Mouse (Mus musculus): ENCODE results near the gene Hyal6.

Hyal6 gene

GRCm38 (mm10) chr6:24732945-24733344 lies at the start of gene Hyal6:
Hyal6 (plus strand) TSS chr6:24733245.
- DNase-seq = no peak

- DNase-seq = no peak
Observed at GRCm38 (mm10) chr6:24687871-24688270, 45.2 kb upstream of the Hyal6 start.

- DNase-seq = no peak
Observed at GRCm38 (mm10) chr6:24694455-24695410, 38.3 kb upstream of the Hyal6 start.

GRCm38 (mm10) chr6:24696117-24696516 lies 36.9 kb upstream of the Hyal6 start:
- no peak for DNase-seq

- no peak for DNase-seq
Observed at GRCm38 (mm10) chr6:24697216-24697615, 35.8 kb upstream of the Hyal6 start.

- DNase-seq = no peak
Observed at GRCm38 (mm10) chr6:24707090-24707489, 26.0 kb upstream of the Hyal6 start.

GRCm38 (mm10) chr6:24707499-24707898 lies 25.5 kb upstream of the Hyal6 start:
- DNase-seq = no peak

GRCm38 (mm10) chr6:24721317-24722099 lies 11.5 kb upstream of the Hyal6 start:
- DNase-seq = no peak

- no peak for DNase-seq
Observed at GRCm38 (mm10) chr6:24728130-24728529, 4.9 kb upstream of the Hyal6 start.

GRCm38 (mm10) chr6:24734565-24734964 lies 1.5 kb downstream of the Hyal6 start:
- DNase-seq = no peak

- no peak for DNase-seq
Observed at GRCm38 (mm10) chr6:24748029-24748428, 15.0 kb downstream of the Hyal6 start, which contains the start of gene Hyal4. Hyal4 (plus strand) TSS chr6:24748329.

GRCm38 (mm10) chr6:24759281-24759680 lies 26.2 kb downstream of the Hyal6 start:
- no peak for DNase-seq

- DNase-seq = no peak
Observed at GRCm38 (mm10) chr6:24766261-24766660, 33.2 kb downstream of the Hyal6 start.

GRCm38 (mm10) chr6:24779182-24779581 lies 46.1 kb downstream of the Hyal6 start:
- DNase-seq = no peak

- no peak for DNase-seq
Observed at GRCm38 (mm10) chr6:24790888-24791287, 57.8 kb downstream of the Hyal6 start, which contains the start of gene Spam1. Spam1 (plus strand) TSS chr6:24791188.

Measured in thymus, postnatal 36 days (tissue).